Mouse (Mus musculus) pancreas, adult 10 weeks (tissue): ENCODE measurements around the gene Kdm5d. TPM values are rescaled to one million over a fixed set of nuclear protein-coding genes. Genes with fewer than 3 reads are reported as not detected.

ENCODE experiments used
- polyA plus RNA-seq: library from polyadenylated mRNA; stranded (reverse); fragments of 350-450 nt; fragmentation: Illumina TruSeq; extraction: RNeasy Lipid Tissue Mini Kit (QIAGEN cat#74804); gene quantifications from one replicate; pipeline ENCODE4 v1.2.3, GENCODE M21; 2015; ENCODE audit warnings: low read depth, low replicate concordance; ENCODE audit not compliant: insufficient read depth

Kdm5d gene
- polyA plus RNA-seq: not detected

DNA sequence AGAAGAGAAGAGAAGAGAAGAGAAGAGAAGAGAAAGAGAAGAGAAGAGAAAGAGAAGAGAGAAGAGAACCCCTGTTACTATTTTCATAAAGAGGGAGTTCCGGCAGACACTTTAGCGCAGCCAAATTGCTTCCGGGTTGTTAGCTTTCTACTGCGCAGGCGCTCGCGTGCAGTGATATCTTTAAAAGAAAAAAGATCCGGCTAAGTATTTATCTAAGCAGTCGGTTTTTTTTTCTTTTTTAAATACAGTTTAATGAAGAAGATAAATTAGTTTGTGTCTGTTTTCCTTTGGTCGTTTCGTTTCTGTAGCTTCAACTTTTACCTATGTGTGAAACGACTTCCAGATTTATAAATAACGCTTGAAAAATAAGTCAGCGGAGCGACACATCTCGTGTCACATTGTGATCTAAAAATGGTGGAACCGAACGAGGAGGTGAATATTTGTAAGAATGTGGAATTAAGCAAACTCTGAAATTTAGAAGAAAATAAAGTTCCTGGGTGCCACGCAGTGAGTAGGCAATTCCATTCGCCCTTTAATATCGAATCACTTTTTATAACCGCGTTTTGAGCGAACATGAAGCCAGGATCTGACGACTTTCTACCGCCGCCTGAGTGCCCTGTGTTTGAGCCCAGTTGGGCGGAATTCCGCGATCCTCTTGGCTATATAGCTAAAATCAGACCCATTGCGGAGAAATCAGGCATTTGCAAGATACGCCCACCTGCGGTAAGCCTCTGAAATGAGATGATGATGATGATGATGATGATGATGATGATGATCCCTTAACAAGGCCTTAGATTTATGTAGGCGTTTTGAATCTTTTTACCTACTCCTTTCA lies at the start of gene Kdm5d:
Kdm5d (plus strand) TSS at position 396 of the 835 bp plus-strand sequence.

Other genes starting within 250 kb of the Kdm5d start
- gene Zfy1, start 100.4 kb upstream of the Kdm5d start, polyA plus RNA-seq: not detected
- not detected for gene Uba1y, start 79.1 kb upstream of the Kdm5d start, polyA plus RNA-seq
- not detected for gene Eif2s3y, start 112.8 kb downstream of the Kdm5d start, polyA plus RNA-seq